Mouse (Mus musculus): ENCODE results near the gene Slc35f4.

Gene Slc35f4

GRCm38 (mm10) chr14:49348164-49348896, 177.5 kb downstream of the Slc35f4 start:
- no peak for DNase-seq (ENCODE audit: low read depth)

DNA sequence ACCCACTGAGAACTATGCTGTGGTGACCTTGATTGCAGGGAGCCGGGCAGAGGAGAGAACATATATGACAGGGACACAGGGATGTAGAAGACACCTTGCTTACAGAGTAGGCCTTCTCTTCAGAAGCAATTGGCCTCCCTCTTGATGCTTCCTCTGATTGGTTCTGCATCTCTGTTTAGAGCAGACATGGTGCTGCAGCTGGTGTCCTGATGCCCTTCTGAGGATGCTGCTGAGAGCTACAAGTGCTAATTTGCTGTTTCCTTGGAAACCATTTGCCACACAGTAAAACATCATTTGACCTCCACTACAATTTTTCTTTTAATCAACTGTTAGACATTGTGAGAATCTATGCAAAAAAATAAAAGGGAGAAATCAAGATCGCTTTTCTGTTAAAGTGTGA, 180.0 kb downstream of the Slc35f4 start:
- DNase-seq (ENCODE audit: low read depth) = no peak

- no peak for DNase-seq (ENCODE audit: low read depth)
These were observed 188.8 kb downstream of the Slc35f4 start for GRCm38 (mm10) chr14:49337011-49337410.

DNA sequence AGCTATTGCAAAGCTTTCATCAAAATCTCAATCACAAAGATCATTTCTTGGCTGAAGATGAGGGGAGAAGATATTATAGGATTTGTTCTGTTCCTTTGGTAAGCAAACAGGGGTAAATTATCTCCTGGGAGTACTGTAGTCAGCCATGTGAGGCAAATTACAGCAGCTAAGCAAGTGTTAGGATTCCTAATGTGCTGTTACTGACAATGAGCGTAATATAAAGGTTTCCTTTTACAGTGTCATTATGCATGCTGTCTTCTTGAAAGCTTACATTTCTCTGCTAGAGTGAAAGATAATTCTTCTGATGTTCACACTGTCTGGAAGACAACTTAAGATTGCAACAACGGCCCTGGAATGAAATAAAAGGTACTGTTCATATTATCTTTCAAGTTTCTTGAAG, 192.0 kb downstream of the Slc35f4 start:
- DNase-seq (ENCODE audit: low read depth) = no peak

DNA sequence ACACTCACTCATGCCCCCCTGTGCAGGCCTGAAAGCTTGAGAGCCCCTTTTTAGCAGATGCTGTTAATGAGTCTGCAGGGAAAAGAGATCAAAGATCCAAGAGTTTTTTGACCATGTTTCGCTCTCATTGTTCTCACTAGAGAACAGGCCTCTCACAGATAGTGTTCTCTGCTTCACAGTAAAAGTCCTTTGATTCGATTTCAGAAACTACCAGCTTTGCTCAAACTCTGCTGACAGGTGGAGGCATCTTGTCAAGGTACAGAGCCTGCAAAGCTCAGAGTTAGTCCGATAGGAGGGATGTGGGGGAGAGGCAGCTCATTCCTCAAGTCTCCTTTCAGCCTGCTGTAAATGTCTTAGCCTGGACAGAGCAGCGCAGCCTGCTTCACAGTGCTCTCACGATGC, 209.4 kb downstream of the Slc35f4 start:
- no peak for DNase-seq (ENCODE audit: low read depth)

GRCm38 (mm10) chr14:49313981-49314380, 211.9 kb downstream of the Slc35f4 start:
- no peak for DNase-seq (ENCODE audit: low read depth)

DNA sequence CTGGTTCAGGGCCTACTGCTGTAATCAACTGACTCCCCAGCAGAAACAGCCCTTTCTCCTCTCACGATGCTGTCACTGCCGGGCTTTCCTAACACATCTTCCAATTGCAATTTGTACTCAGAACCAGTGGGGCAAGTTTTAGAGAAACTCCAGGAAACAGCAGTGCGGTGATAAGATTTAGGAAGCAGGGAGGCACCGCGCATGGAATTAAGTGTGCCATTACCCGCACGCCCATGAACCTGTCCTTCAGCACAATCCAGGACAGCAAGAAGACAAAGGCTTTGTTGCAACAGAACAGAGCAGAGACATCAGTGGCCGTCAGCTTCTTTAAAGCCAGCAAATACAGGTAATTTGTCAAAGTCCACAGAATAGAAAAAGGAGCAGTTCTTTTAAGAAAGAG, 212.5 kb downstream of the Slc35f4 start:
- DNase-seq (ENCODE audit: low read depth) = no peak

- DNase-seq (ENCODE audit: low read depth) = no peak
These were observed 214.3 kb downstream of the Slc35f4 start for GRCm38 (mm10) chr14:49311548-49311947.

- DNase-seq (ENCODE audit: low read depth) = no peak
These were observed 214.8 kb downstream of the Slc35f4 start for GRCm38 (mm10) chr14:49311091-49311492.

GRCm38 (mm10) chr14:49309670-49310069, 216.2 kb downstream of the Slc35f4 start:
- no peak for DNase-seq (ENCODE audit: low read depth)

DNA sequence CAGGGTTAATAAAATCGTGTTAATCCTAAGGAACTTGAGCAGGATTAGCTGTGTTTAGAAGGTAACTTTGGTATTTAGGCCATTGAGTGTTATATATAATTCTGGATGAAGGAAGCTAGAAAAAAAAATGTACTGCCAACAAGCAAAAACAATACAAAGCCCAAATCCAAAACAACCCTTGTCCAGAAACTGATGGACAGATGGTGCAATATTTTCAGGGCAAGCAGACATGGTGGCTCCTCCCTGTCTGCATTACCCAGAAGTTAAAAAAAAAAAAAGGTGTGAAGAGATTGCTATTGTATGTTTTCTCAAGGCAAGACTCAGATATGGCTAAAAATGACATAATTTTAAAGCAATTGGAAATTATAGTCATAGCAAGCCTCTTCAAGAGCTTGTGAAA, 217.3 kb downstream of the Slc35f4 start:
- DNase-seq (ENCODE audit: low read depth) = no peak

- no peak for DNase-seq (ENCODE audit: low read depth)
These were observed 218.0 kb downstream of the Slc35f4 start for GRCm38 (mm10) chr14:49307842-49308241.

DNA sequence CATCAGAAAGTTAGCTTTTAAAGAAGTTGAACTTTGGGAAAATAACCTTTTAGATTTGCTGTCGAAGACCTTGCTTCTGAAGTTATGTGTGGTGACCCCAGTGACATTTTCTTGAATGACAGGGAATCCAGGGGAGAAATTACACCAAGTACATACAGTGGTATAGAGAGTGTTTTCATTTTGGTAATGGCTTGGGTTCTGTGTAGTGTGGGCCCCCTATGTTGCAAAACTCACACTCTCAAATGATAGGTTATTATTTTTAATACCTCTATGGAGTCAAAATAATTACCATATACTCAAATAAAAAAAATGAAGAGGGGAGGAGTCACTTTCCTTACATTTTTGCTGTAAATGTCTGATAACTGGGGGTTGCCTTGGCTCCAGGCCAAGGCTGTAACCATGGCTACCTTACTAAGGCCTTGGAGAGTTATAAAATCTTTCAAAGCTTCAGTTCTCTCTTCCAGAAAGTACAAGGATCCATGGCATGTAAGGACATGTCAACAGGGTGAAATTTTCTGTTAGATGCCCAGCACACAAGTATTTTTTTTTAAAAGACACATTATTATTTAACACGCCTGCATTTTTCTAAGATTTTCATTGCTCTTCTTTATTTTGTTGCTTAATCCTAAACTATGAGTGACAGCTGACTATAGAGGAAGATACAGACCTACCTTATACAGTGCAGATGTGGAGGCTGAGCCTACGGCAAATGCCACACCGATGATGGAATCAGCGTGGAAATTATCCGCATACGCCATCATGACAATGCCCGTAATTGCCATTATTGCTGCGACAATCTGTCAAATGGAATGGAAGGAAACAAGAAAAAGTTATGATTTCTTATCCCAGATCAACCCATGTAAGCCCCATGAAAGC, 220.1 kb downstream of the Slc35f4 start:
- no peak for DNase-seq (ENCODE audit: low read depth)

DNA sequence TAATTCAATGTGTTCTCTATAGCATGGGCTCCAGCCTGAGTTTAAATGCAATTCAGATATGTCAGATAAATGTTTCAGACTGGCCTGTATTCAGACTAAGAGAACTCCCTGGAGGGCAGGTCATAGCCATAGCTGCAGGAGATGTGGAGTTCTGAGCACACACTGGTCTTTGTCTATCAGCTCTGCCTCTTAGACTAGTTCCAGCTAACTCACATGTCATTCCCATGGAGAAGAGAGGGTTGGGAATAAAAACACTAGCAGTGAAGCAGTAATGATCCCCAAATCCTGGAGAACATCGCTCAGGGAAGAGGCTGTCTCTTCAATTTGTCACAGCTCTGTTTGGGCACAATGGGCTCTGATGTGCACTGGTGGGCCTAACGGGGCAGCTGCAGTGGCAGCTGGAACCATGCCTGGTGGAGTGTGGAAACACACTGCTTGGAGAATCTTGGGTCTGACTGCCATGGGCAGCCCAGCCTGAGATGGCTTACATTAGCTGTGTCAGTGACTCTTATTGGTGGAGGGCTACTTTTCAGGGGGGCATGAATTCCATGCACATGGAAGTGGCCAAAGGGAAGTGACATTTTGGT, 223.5 kb downstream of the Slc35f4 start:
- no peak for DNase-seq (ENCODE audit: low read depth)

GRCm38 (mm10) chr14:49300981-49301619, 224.7 kb downstream of the Slc35f4 start:
- no peak for DNase-seq (ENCODE audit: low read depth)

DNA sequence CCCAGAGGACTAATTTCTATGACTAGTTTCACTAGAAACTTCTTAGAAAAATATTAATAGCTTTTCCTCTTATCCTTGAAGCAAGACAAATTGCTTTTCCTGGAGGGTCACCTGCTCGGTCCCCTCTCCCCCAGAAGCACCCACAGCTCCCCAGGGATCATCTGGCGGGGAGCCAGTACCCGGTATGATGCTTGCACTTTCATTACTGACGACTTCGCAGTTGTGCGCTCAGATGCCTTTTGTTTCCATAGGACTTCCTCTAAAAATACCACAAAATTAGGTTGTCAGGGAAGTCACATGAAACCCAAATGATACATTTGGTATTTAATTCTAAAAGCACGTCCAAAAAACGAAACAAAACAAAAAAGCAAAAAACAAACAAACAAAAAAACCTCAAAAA, 225.5 kb downstream of the Slc35f4 start:
- no peak for DNase-seq (ENCODE audit: low read depth)

GRCm38 (mm10) chr14:49293802-49294449, 231.9 kb downstream of the Slc35f4 start:
- no peak for DNase-seq (ENCODE audit: low read depth)

- no peak for DNase-seq (ENCODE audit: low read depth)
These were observed 235.7 kb downstream of the Slc35f4 start for GRCm38 (mm10) chr14:49290029-49290745.

GRCm38 (mm10) chr14:49283784-49284655, 241.8 kb downstream of the Slc35f4 start:
- DNase-seq (ENCODE audit: low read depth) = no peak

DNA sequence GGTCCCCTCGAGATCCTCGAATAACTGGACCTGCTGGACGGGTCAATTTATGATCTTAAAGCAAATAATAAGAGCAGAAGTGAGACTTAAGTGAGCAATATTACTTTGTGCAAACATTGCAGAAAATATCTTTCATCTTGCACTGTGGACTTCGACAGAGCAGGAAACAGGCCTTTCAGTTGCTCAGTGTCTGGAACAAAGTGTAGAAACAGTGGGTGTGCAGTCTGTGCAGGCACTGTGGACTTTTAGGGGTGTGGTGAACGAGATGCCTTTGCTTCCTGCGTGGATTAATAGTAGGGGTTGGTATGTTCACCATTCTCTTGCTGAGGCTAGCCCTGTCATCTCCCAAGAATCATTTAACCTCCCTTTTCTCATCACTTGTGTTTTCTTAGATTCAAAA, 247.0 kb downstream of the Slc35f4 start:
- no peak for DNase-seq (ENCODE audit: low read depth)
